Mouse (Mus musculus): ENCODE measurements at regions not wholly inside any gene's neighbourhood (a gene's known extent, or its start where the extent isn't known, plus 50 kb on each side); places are given as distances from the start of the nearest gene placed in this dataset.

DNA sequence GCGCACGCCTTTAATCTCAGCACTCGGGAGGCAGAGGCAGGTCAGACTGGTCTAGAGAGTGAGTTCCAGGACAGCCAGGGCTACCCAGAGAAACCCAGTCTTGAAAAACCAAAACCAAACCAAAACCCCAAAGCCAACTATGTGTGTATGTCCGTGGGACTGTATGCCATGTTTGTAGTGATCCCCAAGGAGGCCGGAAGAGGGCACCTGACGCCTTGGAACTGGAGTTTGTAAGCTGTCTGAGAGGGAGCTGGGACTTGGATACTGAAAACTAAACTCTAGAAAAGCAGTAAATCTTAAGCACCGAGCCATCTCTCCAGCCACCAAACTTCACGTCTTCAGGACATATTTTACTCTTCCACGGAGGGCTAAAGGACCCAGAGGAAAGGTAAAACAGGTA lies 93.8 kb upstream of the Chd2 start:
- TF ChIP-seq CTCF (IDR thresholded peaks at IDR 0.05; ENCODE audit: low read depth, low read length) (no peak), POLR2A (IDR thresholded peaks at IDR 0.05; ENCODE audit: borderline replicate concordance, low read depth, low read length) (no peak)

Data from bone marrow macrophage, adult 2 months (primary cell).